Mouse (Mus musculus) liver, adult 2 months (tissue): ENCODE measurements at regions not wholly inside any gene's neighbourhood (a gene's known extent, or its start where the extent isn't known, plus 50 kb on each side); places are given as distances from the start of the nearest gene placed in this dataset.

ENCODE experiments used
- CTCF ChIP-seq: fragments of 200-500 bp; IDR thresholded peaks from 2 replicates; pipeline ENCODE4 v1.5.1; 2011; ENCODE audit warnings: low read depth, low read length, control low read depth
- POLR2A ChIP-seq: fragments of 200-500 bp; IDR thresholded peaks from 2 replicates; pipeline ENCODE4 v1.6.1; 2011; ENCODE audit warnings: low read length, control low read depth; ENCODE audit not compliant: insufficient read depth; ENCODE audit errors: extremely low read depth

DNA sequence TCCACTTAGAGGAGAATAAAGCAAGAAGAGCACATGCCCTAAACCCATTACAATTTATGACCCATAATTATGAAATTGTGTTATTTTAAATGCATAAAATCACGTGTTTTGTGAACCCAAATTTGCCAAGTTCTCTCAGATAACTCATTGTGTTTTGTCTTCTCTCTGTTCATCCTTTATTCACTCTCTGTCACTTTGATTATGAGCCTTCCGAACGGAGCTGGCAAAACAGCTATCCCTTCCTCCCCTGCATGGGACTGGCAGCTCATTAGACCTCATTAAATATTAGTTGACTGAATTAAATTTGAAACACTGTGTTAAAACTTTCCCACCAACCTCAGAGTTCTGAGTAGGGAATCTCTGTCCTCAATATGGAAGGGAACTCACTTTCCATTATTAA is 587.2 kb downstream of the Tmem132b start:
- TF ChIP-seq POLR2A (no peak), CTCF (no peak)
